Mouse (Mus musculus) liver, adult 2 months (tissue): ENCODE data around the gene Elf2. TPM values are rescaled to one million over a fixed set of nuclear protein-coding genes. Genes with fewer than 3 reads are reported as not detected.

Experiments used
- DNase-seq: peaks from one replicate; pipeline ENCODE4 v3.0.0-alpha.2; 2011; ENCODE audit warnings: low read depth, low spot score; ENCODE audit errors: extremely low read depth
- H3K27ac ChIP-seq: fragments of 200-500 bp; replicated peaks from 2 replicates; pipeline ENCODE4 v1.5.1; 2012; ENCODE audit warnings: low read depth, mild to moderate bottlenecking, control low read depth, inconsistent platforms, low read length; ENCODE audit not compliant: insufficient read depth
- H3K27me3 ChIP-seq: fragments of 200-500 bp; 2 replicates; pipeline ENCODE4 v1.6.1; 2012; ENCODE audit warnings: mild to moderate bottlenecking, moderate library complexity, low read length, inconsistent platforms; ENCODE audit not compliant: control insufficient read depth, insufficient read depth
- H3K36me3 ChIP-seq: fragments of 200-500 bp; 2 replicates; pipeline ENCODE4 v1.6.1; 2012; ENCODE audit warnings: low read length, inconsistent platforms; ENCODE audit not compliant: control insufficient read depth, insufficient read depth
- H3K4me1 ChIP-seq: fragments of 200-500 bp; 2 replicates; pipeline ENCODE4 v1.6.1; 2011; ENCODE audit warnings: low read length; ENCODE audit not compliant: control insufficient read depth, insufficient read depth
- H3K4me3 ChIP-seq: fragments of 200-500 bp; 2 replicates; pipeline ENCODE4 v1.5.1; 2011; ENCODE audit warnings: low read depth, mild to moderate bottlenecking, control low read depth, low read length, moderate library complexity; ENCODE audit not compliant: insufficient read depth
- H3K79me2 ChIP-seq: fragments of 200-500 bp; 2 replicates; pipeline ENCODE4 v1.6.1; 2012; ENCODE audit warnings: inconsistent platforms, mild to moderate bottlenecking, low read length, moderate library complexity; ENCODE audit not compliant: control insufficient read depth, insufficient read depth
- H3K9ac ChIP-seq: fragments of 200-500 bp; 2 replicates; pipeline ENCODE4 v1.6.1; 2012; ENCODE audit warnings: low read depth, mild to moderate bottlenecking, control low read depth, inconsistent platforms, low read length
- CTCF ChIP-seq: fragments of 200-500 bp; IDR thresholded peaks from 2 replicates; pipeline ENCODE4 v1.5.1; 2011; ENCODE audit warnings: low read depth, low read length, control low read depth
- POLR2A ChIP-seq: fragments of 200-500 bp; IDR thresholded peaks from 2 replicates; pipeline ENCODE4 v1.6.1; 2011; ENCODE audit warnings: low read length, control low read depth; ENCODE audit not compliant: insufficient read depth; ENCODE audit errors: extremely low read depth
- WGBS: fragments of 180-500 bp; shearing (Covaris S2); methylation state at CpG from one replicate; pipeline ENCODE4 v1.1.7; 2018; 5-methylcytosine and 5-hydroxymethylcytosine counted together
- polyA plus RNA-seq: library from polyadenylated mRNA; depleted of rRNA; stranded (reverse); fragments of >200 nt; gene quantifications from 2 replicates; pipeline ENCODE4 v1.2.3, GENCODE M21; 2012; rRNA removed
- total RNA-seq: library from RNA; depleted of rRNA; stranded (reverse); fragments of >200 nt; gene quantifications from 2 replicates; pipeline ENCODE4 v1.2.3, GENCODE M21; 2014; rRNA removed

Gene Elf2
- total RNA-seq: 22.1 and 23.8 TPM in 2 replicates
- polyA plus RNA-seq: 13.8 and 14.0 TPM in 2 replicates

DNA sequence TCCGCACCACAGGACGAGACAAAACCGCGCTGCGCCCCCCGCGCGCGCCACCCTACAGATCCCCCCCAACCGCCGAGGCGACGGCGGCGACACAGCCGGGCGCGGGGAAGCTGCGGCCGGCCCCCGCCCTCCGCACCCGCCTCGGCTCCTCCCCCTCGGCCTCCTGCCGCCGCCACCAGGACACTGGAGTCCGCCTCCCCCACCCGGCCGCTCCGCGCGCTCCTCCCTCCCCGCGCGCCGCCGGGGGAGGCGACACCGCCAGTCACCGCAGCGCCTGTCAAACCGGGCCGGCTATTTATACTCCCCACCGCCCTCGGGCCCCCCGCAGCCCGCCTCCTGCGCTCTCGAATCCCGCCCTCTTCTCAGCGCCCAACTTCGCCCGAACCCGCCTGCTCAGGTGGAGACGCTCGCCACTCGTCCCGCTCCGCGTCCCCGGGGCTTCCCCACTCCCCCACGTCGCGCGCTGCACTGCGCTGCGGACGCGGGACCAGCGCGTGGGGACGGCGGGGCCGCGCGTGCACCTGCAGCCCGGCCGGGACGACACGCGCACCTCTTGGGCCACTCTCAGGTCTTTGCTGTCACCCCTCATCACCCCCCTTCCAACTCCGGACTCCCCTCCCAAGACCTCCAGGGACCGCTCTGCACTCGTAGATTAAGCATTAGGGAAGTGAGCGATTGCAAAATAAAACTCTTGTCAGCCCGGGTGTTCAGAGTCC, at the start of gene Elf2:
TSS of gene Elf2 (minus strand) at position 112 of the 716 bp plus-strand sequence.
- Histone ChIP-seq H3K36me3 (no peaks in the 10 kb centered on the region), H3K27ac (peak within 1 kb of the TSS; percentile 94), H3K79me2 (peaks cover 16% of the 10 kb centered on the region; the same call in 1 of the 2 replicates), H3K4me3 (peak within 1 kb of the TSS; percentile 90), H3K27me3 (no peaks in the 10 kb centered on the region), H3K9ac (peak within 1 kb of the TSS; percentile 99), H3K4me1 (peaks cover 6% of the 10 kb centered on the region; the same call in 1 of the 2 replicates)
- DNase-seq: peak; percentile 69
- no peak for TF ChIP-seq CTCF
- peak; percentile 65 for TF ChIP-seq POLR2A
- under 1% methylated on average over 61 of the region's 87 CpGs for WGBS

DNA sequence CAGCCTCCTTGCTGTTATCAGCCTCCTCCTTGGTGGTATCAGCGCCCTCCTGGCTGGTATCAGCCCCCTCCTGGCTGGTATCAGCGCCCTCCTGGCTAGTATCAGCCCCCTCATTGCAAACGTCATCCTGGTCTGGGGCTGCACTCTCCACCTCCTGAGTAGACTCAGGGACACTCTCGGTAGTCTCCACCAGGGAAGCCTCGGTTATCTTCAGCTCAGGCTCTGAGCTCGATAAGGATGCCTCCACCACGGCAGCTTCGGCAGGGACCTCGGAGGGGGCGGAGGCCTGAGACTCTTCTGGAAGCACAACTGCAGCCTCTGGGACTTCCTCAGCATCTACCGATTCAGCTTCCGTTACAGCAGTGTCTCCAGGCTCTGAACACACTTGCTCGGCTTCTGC, 48.4 kb upstream of the Elf2 start:
- WGBS: 42% methylated on average over 13 of the region's 13 CpGs
- TF ChIP-seq POLR2A (no peak), CTCF (no peak)
- no peaks in the 10 kb centered on the region for H3K36me3 ChIP-seq
- no peaks in the 10 kb centered on the region for H3K79me2 ChIP-seq
- no peaks in the 10 kb centered on the region for H3K4me1 ChIP-seq
- H3K4me3 ChIP-seq: no peak overlapping the region
- no peak for DNase-seq
- no peaks in the 10 kb centered on the region for H3K27me3 ChIP-seq
- H3K9ac ChIP-seq: no peak overlapping the region
- H3K27ac ChIP-seq: no peak overlapping the region

DNA sequence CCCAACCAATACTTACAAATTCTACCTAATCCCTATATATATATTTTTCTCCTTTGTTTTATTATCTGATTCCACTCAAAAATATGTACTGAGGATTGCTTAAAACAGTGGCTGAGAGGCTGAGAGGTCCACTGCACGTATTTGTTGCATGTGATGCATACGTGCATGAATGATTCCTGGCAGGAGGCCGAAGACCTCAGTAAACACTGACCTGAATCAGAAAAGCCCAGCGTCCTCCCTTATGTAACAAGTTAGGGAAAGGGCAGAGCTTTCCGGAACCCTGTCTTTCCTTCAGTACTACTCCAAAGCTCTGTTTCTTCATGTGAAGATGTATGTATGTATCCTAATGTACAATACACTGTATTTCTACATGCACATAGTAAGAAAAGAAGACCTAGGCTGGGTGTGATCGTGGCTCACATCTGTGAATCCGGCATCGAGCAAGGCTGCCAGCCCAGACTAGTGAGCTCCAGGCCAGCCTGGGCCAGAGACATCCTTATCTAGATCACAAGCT, 47.5 kb upstream of the Elf2 start:
- Histone ChIP-seq H3K4me3 (no peak overlapping the region), H3K4me1 (no peaks in the 10 kb centered on the region), H3K9ac (no peak overlapping the region), H3K27me3 (no peaks in the 10 kb centered on the region), H3K36me3 (no peaks in the 10 kb centered on the region), H3K79me2 (no peaks in the 10 kb centered on the region), H3K27ac (no peak overlapping the region)
- no peak for DNase-seq
- 44% methylated on average over 8 of the region's 8 CpGs for WGBS
- TF ChIP-seq POLR2A (no peak), CTCF (no peak)

DNA sequence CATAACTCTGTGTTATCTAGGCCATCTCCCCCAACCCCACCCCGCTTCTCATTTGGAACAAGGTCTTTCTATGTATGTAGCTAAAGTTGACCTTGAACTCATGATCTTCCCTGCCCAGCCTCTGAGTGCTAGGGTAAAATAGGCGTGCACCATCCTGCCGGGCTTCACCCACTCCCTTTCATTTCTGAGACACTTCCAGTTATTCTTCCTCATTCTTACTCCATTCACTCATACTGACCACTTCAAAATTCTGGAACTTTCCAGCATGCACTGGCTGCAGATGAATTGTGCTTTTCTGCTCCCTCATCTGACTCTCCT, 46.6 kb upstream of the Elf2 start:
- WGBS: 66% methylated on average over 3 of the region's 3 CpGs
- H3K36me3 ChIP-seq: no peaks in the 10 kb centered on the region
- H3K4me1 ChIP-seq: no peaks in the 10 kb centered on the region
- H3K4me3 ChIP-seq: no peak overlapping the region
- H3K27ac ChIP-seq: no peak overlapping the region
- H3K9ac ChIP-seq: no peak overlapping the region
- DNase-seq: no peak
- no peaks in the 10 kb centered on the region for H3K79me2 ChIP-seq
- H3K27me3 ChIP-seq: no peaks in the 10 kb centered on the region
- TF ChIP-seq POLR2A (no peak), CTCF (no peak)

DNA sequence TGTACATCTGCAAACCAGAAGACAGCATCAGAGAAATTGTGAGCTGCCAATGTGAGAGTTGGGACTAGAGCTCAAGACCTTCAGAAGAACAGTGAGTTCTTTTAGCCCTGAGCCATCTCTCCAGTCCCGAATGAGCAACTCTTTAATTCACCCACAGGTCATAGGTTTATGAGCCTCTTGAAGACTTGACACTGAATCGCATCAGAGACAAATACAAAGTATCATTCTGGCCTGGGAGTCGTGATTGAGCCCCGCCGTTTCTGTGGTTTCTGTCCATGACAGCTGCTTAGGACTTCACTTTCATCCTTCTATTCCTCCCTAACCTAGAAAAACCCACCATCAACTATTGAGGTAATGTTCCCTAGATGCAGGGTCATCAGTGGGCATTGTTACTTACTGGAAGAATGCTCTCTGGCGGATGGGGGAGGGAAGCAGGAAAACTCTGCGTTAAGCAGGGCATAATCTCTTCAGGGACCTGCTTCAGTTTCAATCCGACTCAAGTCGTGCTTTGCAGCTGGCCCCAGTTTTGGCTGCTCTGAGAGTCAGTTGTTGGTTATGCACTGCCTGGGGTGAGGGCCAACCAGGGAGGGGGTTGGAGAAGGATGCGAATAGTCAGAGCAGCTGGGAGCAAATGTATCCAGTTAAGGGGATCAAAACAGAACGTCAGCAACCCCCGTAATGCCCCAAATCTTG, 46.1 kb upstream of the Elf2 start:
- no peak for DNase-seq
- H3K27ac ChIP-seq: no peak overlapping the region
- no peak overlapping the region for H3K9ac ChIP-seq
- TF ChIP-seq CTCF: no peak
- TF ChIP-seq POLR2A: no peak
- no peak overlapping the region for H3K4me3 ChIP-seq
- H3K79me2 ChIP-seq: no peaks in the 10 kb centered on the region
- WGBS: 73% methylated on average over 12 of the region's 12 CpGs
- no peaks in the 10 kb centered on the region for H3K4me1 ChIP-seq
- H3K36me3 ChIP-seq: no peaks in the 10 kb centered on the region
- H3K27me3 ChIP-seq: no peaks in the 10 kb centered on the region
